Mouse (Mus musculus) G1E (cell line): ENCODE measurements around the gene Dynlrb1. TPM values are rescaled to one million over a fixed set of nuclear protein-coding genes. Genes with fewer than 3 reads are reported as not detected.
A peak's percentile ranks its signal among the peaks of the same experiment; 100 is the strongest.

Source experiments
- ATAC-seq: 2 replicates; pipeline ENCODE4 v1.8.0; 2016; ENCODE audit warnings: mild to moderate bottlenecking; ENCODE audit not compliant: insufficient number of reproducible peaks, poor library complexity, low FRiP score, severe bottlenecking; ENCODE audit errors: extremely low read depth
- DNase-seq: peaks from one replicate; pipeline ENCODE4 v3.0.0; 2012; ENCODE audit warnings: low spot score
- H3K27me3 ChIP-seq: 2 replicates; pipeline ENCODE4 v1.6.1; 2012; ENCODE audit warnings: mild to moderate bottlenecking, low read length, inconsistent platforms; ENCODE audit not compliant: insufficient read depth
- H3K36me3 ChIP-seq: replicated peaks from 2 replicates; pipeline ENCODE3; 2012; ENCODE audit warnings: mild to moderate bottlenecking, inconsistent platforms
- H3K4me1 ChIP-seq: 2 replicates; pipeline ENCODE4 v1.6.1; 2012; ENCODE audit warnings: low read depth, low read length, inconsistent platforms, mixed read lengths; ENCODE audit not compliant: insufficient read depth
- H3K4me3 ChIP-seq: 2 replicates; pipeline ENCODE4 v1.5.1; 2012; ENCODE audit warnings: low read depth, mild to moderate bottlenecking, inconsistent platforms, low read length, moderate library complexity, mixed read lengths
- H3K9me3 ChIP-seq: replicated peaks from 2 replicates; pipeline ENCODE4 v1.6.1; 2012; ENCODE audit warnings: inconsistent platforms
- CTCF ChIP-seq: IDR thresholded peaks from 2 replicates; pipeline ENCODE4 v1.5.1; 2012; ENCODE audit warnings: low read depth, low read length, inconsistent platforms, mixed read lengths
- GATA1 ChIP-seq: IDR thresholded peaks from 2 replicates; pipeline ENCODE4 v1.6.1; 2012; ENCODE audit warnings: borderline replicate concordance, low read length, inconsistent platforms, mixed read lengths
- GATA2 ChIP-seq: IDR thresholded peaks from 2 replicates; pipeline ENCODE4 v1.6.1; 2012; ENCODE audit warnings: low read depth, low read length, inconsistent platforms, borderline replicate concordance
- POLR2AphosphoS5 ChIP-seq: IDR thresholded peaks from 2 replicates; pipeline ENCODE4 v1.6.1; 2012; ENCODE audit warnings: low read depth, low read length, inconsistent platforms; ENCODE audit not compliant: insufficient replicate concordance
- TAL1 ChIP-seq: conservative IDR thresholded peaks from 2 replicates; pipeline ENCODE4 v1.6.1; 2012; ENCODE audit warnings: low read depth, low read length, inconsistent platforms, mixed read lengths
- polyA plus RNA-seq: library from polyadenylated mRNA; stranded (reverse); fragments of >175 nt; gene quantifications from 2 replicates; pipeline ENCODE4 v1.2.3, GENCODE M21; 2012
- total RNA-seq, 2 experiments: library from RNA; stranded (forward) in 1 of 2; stranded (reverse) in 1 of 2; fragments of 200-1000 nt in 1 of 2; fragments of >200 nt in 1 of 2; fragmentation: Nextera tagmentation in 1 of 2; gene quantifications; 2 replicates each; pipeline ENCODE4 v1.2.3; 2014 to 2017

The Dynlrb1 gene
- total and polyA plus RNA-seq, 3 experiments, result 117 to 291 (median 200) TPM

DNA sequence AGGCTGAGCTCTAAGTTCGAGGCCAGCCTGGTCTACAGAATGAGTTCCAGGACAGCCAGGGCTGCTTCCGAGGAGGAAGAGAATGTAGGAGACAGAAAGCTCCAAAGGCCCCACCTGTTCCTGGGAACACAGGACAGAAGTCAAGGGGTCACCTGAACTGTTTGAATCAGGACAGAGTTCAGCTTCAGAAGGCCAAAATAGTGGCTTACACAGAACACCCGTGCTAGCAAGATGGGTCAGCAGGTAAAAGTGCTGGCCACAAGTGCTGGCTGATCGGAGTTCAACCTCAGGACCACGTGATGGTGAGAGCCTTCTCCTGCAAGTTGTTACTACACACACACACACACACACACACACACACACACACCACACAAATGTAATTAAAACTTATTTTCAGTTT is 30.6 kb downstream of the Dynlrb1 start:
- ATAC-seq (no peak), DNase-seq (no peak)
- no peak for TF ChIP-seq GATA1
- no peak for TF ChIP-seq CTCF
- no peak for TF ChIP-seq TAL1
- no peak for TF ChIP-seq GATA2
- no peak for TF ChIP-seq POLR2AphosphoS5
- no peak overlapping the region for H3K4me3 ChIP-seq
- H3K9me3 ChIP-seq, result no peaks in the 10 kb centered on the region
- no peaks in the 10 kb centered on the region for H3K4me1 ChIP-seq
- peaks cover 3% of the 10 kb centered on the region for H3K27me3 ChIP-seq
- H3K36me3 ChIP-seq, result no peaks in the 10 kb centered on the region

DNA sequence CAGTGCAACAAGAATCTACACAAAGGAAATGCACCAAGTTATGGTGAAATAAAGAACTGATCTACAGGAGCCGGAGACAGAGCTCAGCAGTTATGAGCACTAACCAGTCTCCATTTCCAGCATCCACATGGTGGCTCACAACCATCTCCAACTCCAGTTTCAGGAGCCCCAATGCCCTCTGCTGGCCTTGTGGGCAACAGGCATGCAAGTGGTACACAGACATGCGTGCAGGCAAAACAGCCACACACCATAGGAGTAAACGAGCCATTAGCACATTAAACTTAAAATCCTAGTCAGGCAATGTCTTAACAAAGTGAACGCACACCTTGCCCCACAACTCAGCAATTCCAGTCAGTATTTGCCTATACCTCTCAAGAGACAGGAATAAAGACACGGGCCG is 35.6 kb downstream of the Dynlrb1 start:
- DNase-seq (no peak), ATAC-seq (no peak)
- H3K4me1 ChIP-seq, result peaks cover 9% of the 10 kb centered on the region
- peaks cover 1% of the 10 kb centered on the region for H3K36me3 ChIP-seq
- no peak overlapping the region for H3K4me3 ChIP-seq
- H3K27me3 ChIP-seq, result peaks cover 6% of the 10 kb centered on the region; the same call in 1 of the 2 replicates
- no peaks in the 10 kb centered on the region for H3K9me3 ChIP-seq
- TF ChIP-seq GATA1, result no peak
- TF ChIP-seq GATA2, result no peak
- TF ChIP-seq POLR2AphosphoS5, result no peak
- TF ChIP-seq TAL1, result no peak
- no peak for TF ChIP-seq CTCF

DNA sequence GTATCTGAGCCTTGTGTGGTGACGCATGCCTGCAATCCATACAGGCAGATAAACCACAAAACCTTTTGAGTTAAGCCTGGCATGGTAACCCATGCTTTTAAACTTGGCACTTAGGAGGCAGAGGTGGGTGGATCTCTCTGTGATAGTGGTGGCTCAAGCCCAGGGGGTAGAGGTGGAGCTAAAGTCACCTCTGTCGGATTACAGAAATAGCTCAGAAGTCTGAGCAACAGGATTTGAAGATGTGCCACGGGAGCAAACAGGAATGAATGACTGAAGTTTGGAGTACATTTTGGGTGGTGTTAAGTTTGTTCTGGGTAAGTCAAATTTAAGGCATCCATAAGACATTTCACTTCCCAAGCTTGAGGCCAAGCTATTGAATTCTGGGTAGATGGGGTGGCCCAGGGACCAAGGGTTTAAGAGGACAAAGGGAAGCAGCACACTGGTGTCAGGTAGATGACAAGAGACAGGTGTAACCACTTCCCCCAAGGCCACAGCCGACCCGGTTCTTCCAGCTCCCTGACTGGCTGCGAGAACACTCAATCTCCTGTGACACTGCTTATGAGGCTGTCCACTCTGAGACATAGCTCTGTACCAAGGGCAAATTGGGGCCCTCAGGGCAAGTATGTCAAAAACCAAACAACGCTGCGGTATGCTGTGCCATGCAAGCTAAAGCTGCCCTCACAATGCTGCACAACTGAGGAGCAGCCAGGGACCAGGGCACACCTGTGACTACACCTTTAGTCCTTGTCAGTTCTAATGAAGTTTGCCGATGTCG is 36.2 kb downstream of the Dynlrb1 start:
- Histone ChIP-seq H3K27me3 (peaks cover 6% of the 10 kb centered on the region; the same call in 1 of the 2 replicates), H3K9me3 (no peaks in the 10 kb centered on the region), H3K4me3 (no peak overlapping the region), H3K36me3 (peaks cover 7% of the 10 kb centered on the region), H3K4me1 (peaks cover 15% of the 10 kb centered on the region)
- TF ChIP-seq GATA1 (no peak), TAL1 (no peak), CTCF (no peak), POLR2AphosphoS5 (no peak), GATA2 (no peak)
- ATAC-seq (no peak), DNase-seq (no peak)

DNA sequence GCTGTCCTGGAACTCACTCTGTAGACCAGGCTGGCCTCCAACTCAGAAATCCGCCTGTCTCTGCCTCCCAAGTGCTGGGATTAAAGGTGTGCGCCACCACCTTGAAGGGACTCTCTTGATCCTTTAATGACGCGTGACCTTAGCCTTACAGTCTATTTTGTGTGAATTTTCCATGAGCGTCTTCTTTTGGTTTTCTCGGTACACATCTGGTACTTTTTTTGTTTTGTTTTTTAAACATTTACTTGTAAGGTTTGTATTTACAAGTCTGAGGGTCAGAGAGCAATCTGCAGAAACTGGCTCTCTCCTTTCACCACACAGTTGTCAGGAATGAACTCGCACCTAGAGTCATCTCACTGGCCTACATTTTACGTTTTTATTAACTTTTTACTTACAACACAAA is 37.3 kb downstream of the Dynlrb1 start:
- DNase-seq (no peak), ATAC-seq (no peak)
- Histone ChIP-seq H3K4me3 (no peak overlapping the region), H3K36me3 (peaks cover 18% of the 10 kb centered on the region), H3K4me1 (peaks cover 15% of the 10 kb centered on the region), H3K27me3 (peaks cover 6% of the 10 kb centered on the region; the same call in 1 of the 2 replicates), H3K9me3 (no peaks in the 10 kb centered on the region)
- no peak for TF ChIP-seq CTCF
- no peak for TF ChIP-seq POLR2AphosphoS5
- TF ChIP-seq TAL1, result no peak
- TF ChIP-seq GATA2, result no peak
- no peak for TF ChIP-seq GATA1

DNA sequence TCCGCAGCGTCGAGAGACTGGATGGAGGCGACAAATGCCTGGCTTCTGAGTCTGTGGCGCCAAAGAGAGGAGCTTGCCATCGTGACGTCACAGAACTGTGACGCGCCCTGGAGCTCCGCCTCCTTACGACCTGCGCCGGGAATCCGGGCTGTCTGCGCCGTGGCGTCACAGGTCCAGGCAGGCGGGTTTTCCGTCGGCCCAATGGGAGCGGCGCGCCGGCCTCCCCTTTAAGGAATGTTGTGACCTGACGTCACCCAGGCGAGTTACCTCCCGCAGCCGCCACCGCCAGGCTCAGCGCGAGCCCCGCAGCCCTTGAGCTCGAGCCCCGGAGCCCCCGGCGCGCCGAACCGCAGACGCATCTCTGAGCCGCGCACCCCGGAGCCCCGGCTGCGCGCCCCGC is 39.9 kb downstream of the Dynlrb1 start, which contains the start of gene Map1lc3a:
Gene Map1lc3a (plus strand): TSS at position 103 of the 400 bp plus-strand sequence.
- Histone ChIP-seq H3K4me3 (peak within 1 kb of the TSS; percentile 87), H3K4me1 (peaks cover 15% of the 10 kb centered on the region), H3K27me3 (peaks cover 3% of the 10 kb centered on the region; the same call in 1 of the 2 replicates), H3K9me3 (no peaks in the 10 kb centered on the region), H3K36me3 (peaks cover 40% of the 10 kb centered on the region)
- DNase-seq, result peak; percentile 84
- peak; percentile 81 for ATAC-seq
- no peak for TF ChIP-seq TAL1
- TF ChIP-seq CTCF, result no peak
- TF ChIP-seq GATA1, result no peak
- no peak for TF ChIP-seq GATA2
- TF ChIP-seq POLR2AphosphoS5, result no peak

DNA sequence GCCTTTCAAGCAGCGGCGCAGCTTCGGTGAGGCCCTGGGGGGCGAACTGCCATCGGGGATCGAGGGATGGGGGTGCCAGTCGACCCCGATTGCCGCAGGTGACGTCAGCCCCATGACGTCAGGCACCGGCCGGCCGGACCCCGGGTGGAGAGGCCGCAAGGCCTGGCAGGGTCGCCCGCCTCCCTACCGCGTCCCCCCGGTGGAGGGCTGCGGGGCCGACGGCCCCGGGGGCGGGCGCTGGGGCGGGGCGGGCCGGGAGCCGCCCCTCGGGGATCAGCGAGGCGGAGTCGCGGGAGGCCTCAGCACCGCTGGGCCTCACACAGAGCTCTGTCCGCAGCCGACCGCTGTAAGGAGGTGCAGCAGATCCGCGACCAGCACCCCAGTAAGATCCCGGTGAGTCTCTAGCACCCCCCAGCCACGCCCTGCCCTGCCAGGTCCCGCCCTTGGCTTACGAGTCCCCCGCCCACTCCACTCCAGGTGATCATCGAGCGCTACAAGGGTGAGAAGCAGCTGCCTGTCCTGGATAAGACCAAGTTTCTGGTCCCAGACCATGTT is 40.4 kb downstream of the Dynlrb1 start:
- ATAC-seq (no peak; the same call in 1 of the 2 replicates), DNase-seq (peak; percentile 83)
- TF ChIP-seq GATA2 (no peak), TAL1 (no peak), GATA1 (no peak), CTCF (no peak), POLR2AphosphoS5 (no peak)
- Histone ChIP-seq H3K4me3 (peak overlapping the region; percentile 87), H3K9me3 (no peaks in the 10 kb centered on the region), H3K36me3 (peaks cover 44% of the 10 kb centered on the region), H3K27me3 (peaks cover 3% of the 10 kb centered on the region; the same call in 1 of the 2 replicates), H3K4me1 (peaks cover 15% of the 10 kb centered on the region)
